Mouse (Mus musculus): Measurements from ENCODE around the gene Htr3b. TPM values are rescaled to one million over a fixed set of nuclear protein-coding genes. Genes with fewer than 3 reads are reported as not detected.

Htr3b gene
- polyA plus RNA-seq, 1 experiment from 2014 or later: 0.10 TPM

DNA sequence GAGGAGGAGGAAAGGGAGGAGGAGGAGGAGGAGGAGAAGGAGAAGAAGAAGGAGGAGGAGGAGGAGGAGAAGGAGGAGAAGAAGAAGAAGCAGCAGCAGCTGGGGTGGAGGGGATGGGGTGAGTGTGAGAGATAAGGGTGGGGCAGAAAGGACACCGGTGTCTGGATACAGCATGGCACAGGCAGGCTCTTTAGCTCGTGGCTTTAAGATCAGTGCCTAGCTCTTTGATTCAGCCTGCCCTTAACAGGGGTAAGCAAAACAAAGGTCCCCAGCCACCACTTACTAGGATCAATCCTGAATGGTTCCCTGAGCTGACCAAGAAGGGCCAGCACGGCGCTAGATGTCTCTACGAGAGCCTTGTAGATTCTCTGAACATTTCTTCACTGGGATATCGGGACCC is 70.0 kb downstream of the Htr3b start:
- peaks cover 4% of the 10 kb centered on the region; the same call in 1 of the 2 replicates for H3K27me3 ChIP-seq (ENCODE audit: insufficient read depth, low read length)
- H3K9ac ChIP-seq (replicated peaks; ENCODE audit: low read length): no peak overlapping the region
- no peak overlapping the region for H3K27ac ChIP-seq (ENCODE audit: low read length)
- no peaks in the 10 kb centered on the region for H3K9me3 ChIP-seq (ENCODE audit: low read length)
- no peak for ATAC-seq (ENCODE audit: low FRiP score, low TSS enrichment)
- 68% methylated on average over 6 of the region's 6 CpGs for WGBS
- no peak overlapping the region for H3K4me2 ChIP-seq (replicated peaks; ENCODE audit: low read depth, low read length)
- no peak overlapping the region for H3K4me3 ChIP-seq (ENCODE audit: low read length)
- H3K36me3 ChIP-seq (ENCODE audit: insufficient read depth, low read length): no peaks in the 10 kb centered on the region
- H3K4me1 ChIP-seq (ENCODE audit: insufficient read depth, low read length): no peaks in the 10 kb centered on the region

DNA sequence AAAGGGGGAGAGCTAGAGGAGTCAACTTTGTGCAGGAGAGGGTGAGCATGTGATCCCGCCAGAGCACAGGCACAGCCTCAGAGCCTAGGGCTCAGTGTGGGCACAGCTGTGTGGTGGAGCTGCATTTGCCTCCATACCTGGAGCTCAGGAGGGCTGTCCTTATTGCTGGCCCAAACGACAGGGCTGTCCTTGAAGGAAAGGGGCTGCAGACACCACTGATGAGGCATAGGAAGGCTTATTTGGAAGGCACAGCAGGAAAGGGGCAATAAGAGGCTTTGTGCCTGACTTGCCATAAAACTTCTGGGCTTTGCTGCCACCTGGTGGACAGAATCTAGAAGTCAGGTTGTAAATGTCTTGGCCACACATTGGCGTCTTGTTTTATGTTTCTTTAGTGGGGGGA is 70.8 kb downstream of the Htr3b start:
- Histone ChIP-seq H3K27ac (ENCODE audit: low read length) (no peak overlapping the region), H3K4me1 (ENCODE audit: insufficient read depth, low read length) (no peaks in the 10 kb centered on the region), H3K9ac (replicated peaks; ENCODE audit: low read length) (no peak overlapping the region), H3K4me3 (ENCODE audit: low read length) (no peak overlapping the region), H3K27me3 (ENCODE audit: insufficient read depth, low read length) (peaks cover 4% of the 10 kb centered on the region; the same call in 1 of the 2 replicates), H3K9me3 (ENCODE audit: low read length) (no peaks in the 10 kb centered on the region), H3K36me3 (ENCODE audit: insufficient read depth, low read length) (no peaks in the 10 kb centered on the region), H3K4me2 (replicated peaks; ENCODE audit: low read depth, low read length) (no peak overlapping the region)
- WGBS: 26% methylated on average over 3 of the region's 3 CpGs
- no peak for ATAC-seq (ENCODE audit: low FRiP score, low TSS enrichment)

DNA sequence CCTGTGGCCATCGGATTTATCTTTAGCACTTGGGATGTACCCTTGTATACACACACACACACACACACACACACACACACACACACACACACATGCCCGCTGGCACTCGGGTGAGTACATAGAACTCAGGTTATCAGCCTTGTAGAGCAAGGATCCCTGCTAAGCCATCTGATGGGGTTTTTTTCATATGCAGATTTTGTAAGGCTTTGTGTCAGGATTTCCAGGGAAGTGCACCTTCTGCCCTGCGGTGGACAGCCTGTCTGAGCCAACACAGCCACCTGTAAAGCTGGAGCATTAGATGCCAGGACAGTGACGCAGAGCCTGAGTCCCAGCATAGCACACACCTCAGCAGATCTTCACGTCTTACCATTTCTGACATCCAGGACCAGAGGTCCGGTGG is 75.7 kb downstream of the Htr3b start:
- ATAC-seq (ENCODE audit: low FRiP score, low TSS enrichment): no peak
- Histone ChIP-seq H3K4me3 (ENCODE audit: low read length) (no peak overlapping the region), H3K36me3 (ENCODE audit: insufficient read depth, low read length) (no peaks in the 10 kb centered on the region), H3K4me2 (replicated peaks; ENCODE audit: low read depth, low read length) (no peak overlapping the region), H3K27ac (ENCODE audit: low read length) (no peak overlapping the region), H3K9ac (replicated peaks; ENCODE audit: low read length) (no peak overlapping the region), H3K4me1 (ENCODE audit: insufficient read depth, low read length) (no peaks in the 10 kb centered on the region), H3K9me3 (ENCODE audit: low read length) (no peaks in the 10 kb centered on the region), H3K27me3 (ENCODE audit: insufficient read depth, low read length) (no peaks in the 10 kb centered on the region)
- 88% methylated on average over 7 of the region's 7 CpGs for WGBS

Other genes starting within 250 kb of the Htr3b start
- gene Zbtb16, start 128.8 kb downstream of the Htr3b start, polyA plus RNA-seq (2015; fragmentation: Nextera tagmentation; extraction: Ambion mirVana): 1.5 and 1.8 TPM in 2 replicates
- 0.78 and 0.86 TPM in 2 replicates for gene Htr3a, start 53.9 kb downstream of the Htr3b start, polyA plus RNA-seq (2015; fragmentation: Nextera tagmentation; extraction: Ambion mirVana)
- gene Usp28, start 20.4 kb upstream of the Htr3b start, polyA plus RNA-seq (2015; fragmentation: Nextera tagmentation; extraction: Ambion mirVana): 30.1 and 36.8 TPM in 2 replicates
- 40.1 and 41.0 TPM in 2 replicates for gene Zw10, start 90.6 kb upstream of the Htr3b start, polyA plus RNA-seq (2015; fragmentation: Nextera tagmentation; extraction: Ambion mirVana)
- 0.19 and 0.45 TPM in 2 replicates for gene Tmprss5, start 116.3 kb upstream of the Htr3b start, polyA plus RNA-seq (2015; fragmentation: Nextera tagmentation; extraction: Ambion mirVana)

Measured in kidney, embryonic 16.5 days (tissue).